Mouse (Mus musculus): Measurements from ENCODE around the gene Arhgap15. TPM values are rescaled to one million over a fixed set of nuclear protein-coding genes. Genes with fewer than 3 reads are reported as not detected.

The Arhgap15 gene
- polyA plus RNA-seq, 1 experiment from 2014 or later: 3.0 TPM

DNA sequence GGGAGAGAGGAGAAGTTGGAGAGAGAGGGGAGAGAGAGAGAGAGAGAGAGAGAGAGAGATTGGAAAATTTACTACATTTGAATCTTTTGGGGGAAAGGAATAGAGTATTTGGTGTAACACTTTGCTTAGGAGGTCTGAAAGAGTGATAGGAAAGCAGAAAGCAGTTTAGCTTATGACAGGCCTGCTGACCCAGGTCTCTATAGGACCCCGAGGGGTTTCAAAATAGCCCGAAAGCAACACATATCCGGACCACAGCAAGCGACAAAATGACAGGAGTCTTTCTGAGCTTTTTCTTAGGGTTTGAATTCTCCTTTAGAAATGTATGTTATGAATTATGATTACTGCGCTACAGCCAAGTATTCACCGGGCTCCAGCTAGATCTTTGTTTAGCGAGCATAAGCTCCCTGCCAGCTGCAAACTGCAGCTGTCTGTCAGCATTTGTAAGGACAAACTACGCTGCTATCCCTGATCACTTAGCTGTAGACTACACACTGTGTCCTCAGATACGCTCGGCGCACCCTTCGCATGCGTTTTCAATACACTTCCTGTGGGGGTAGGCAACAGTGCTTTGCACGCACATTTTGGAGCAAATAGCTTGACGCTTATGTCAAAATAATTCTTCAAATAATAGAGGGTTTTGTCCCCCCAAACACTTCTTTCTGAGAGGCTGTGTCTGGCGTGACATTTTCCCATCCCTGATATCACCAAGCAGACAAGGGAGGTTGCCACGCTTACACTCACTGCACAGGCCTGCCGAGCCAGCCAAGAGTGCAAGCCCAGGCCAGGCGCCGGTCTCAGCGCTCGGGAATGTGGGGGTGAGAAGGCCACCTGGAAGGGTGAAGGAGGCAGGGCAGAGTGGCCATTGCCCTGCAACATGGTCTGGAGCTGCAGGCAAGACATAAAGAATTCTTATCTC, 355.9 kb downstream of the Arhgap15 start:
- Histone ChIP-seq H3K27me3 (replicated peaks) (no peaks in the 10 kb centered on the region), H3K9me3 (no peaks in the 10 kb centered on the region), H3K36me3 (no peaks in the 10 kb centered on the region), H3K4me2 (no peak overlapping the region; the same call in 1 of the 2 replicates), H3K4me1 (0 out of 2 replicates have a peak, but pooled peaks cover 3% of the 10 kb centered on the region), H3K9ac (no peak overlapping the region), H3K4me3 (replicated peaks) (no peak overlapping the region), H3K27ac (peak overlapping the region; percentile 95)
- ATAC-seq (ENCODE audit: insufficient read depth, low FRiP score, low read depth): peak; percentile 60; the same call in 1 of the 2 replicates
- WGBS: 31% methylated on average over 22 of the region's 22 CpGs

DNA sequence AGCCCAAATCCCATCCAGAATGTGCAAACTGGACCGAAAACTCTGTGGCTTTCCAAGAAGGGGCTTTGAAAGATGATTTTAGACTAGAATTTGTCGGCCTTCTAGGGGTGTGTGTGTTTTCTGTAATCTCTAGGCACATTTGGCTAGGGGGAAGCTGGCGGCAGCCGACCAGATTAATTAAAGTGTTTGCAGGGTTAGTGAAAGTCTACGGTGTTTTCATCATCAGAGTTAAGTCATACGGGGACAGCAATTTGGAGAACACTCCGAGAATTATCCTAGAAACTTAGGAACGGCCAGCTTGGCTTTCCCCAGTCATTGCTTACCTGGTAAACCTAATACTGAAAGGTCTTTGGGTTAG, 356.6 kb downstream of the Arhgap15 start:
- Histone ChIP-seq H3K4me3 (replicated peaks) (no peak overlapping the region), H3K9me3 (no peaks in the 10 kb centered on the region), H3K27me3 (replicated peaks) (no peaks in the 10 kb centered on the region), H3K36me3 (no peaks in the 10 kb centered on the region), H3K27ac (peak overlapping the region; percentile 95), H3K4me1 (0 out of 2 replicates have a peak, but pooled peaks cover 3% of the 10 kb centered on the region), H3K9ac (no peak overlapping the region), H3K4me2 (no peak overlapping the region)
- no peak for ATAC-seq (ENCODE audit: insufficient read depth, low FRiP score, low read depth)
- WGBS: 51% methylated on average over 8 of the region's 8 CpGs

DNA sequence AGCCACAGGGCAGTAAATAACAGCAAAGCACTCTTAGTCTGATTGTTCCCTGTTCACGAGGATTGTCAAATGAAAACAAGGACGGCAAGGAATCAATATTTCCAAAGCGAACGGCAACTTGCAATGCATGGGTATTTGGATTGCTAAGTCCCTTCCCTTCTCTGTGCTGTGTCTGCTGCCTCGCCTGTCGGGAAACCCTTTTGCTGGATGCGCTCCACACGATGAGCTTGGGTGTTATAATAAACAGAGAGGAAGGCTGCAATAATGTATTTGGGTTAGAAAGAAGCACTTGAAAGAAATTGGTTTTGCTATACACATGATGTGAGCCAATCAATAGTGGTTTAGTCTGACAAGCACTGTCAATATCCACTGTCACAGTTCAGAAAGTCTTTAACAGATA, 357.7 kb downstream of the Arhgap15 start:
- H3K27me3 ChIP-seq (replicated peaks): no peaks in the 10 kb centered on the region
- no peak for ATAC-seq (ENCODE audit: insufficient read depth, low FRiP score, low read depth)
- peak overlapping the region; percentile 59; the same call in 1 of the 2 replicates for H3K27ac ChIP-seq
- H3K4me3 ChIP-seq (replicated peaks): no peak overlapping the region
- no peak overlapping the region for H3K4me2 ChIP-seq
- no peak overlapping the region for H3K9ac ChIP-seq
- no peaks in the 10 kb centered on the region for H3K9me3 ChIP-seq
- 0 out of 2 replicates have a peak, but pooled peaks cover 3% of the 10 kb centered on the region for H3K4me1 ChIP-seq
- WGBS: 60% methylated on average over 8 of the region's 8 CpGs
- no peaks in the 10 kb centered on the region for H3K36me3 ChIP-seq

DNA sequence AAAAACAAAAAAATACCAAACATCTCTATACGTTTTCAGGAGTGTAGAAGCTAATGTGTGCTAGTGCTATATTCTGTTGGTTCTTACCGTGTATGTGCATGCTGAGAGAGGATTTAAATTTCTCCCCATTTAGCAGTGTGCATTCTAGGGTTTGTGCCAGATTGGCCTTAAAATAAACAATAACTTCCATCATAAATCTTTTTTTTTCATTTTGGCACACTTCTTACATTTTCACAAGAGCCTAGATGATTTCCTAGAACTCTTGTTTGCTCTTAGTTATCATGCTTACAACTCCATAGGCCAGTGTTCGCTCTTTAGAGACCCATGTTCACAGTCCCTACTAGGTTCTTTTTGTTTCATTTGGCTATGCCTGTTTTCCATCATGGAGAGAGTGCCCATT, 362.7 kb downstream of the Arhgap15 start:
- no peak for ATAC-seq (ENCODE audit: insufficient read depth, low FRiP score, low read depth)
- Histone ChIP-seq H3K4me2 (no peak overlapping the region), H3K36me3 (no peaks in the 10 kb centered on the region)

DNA sequence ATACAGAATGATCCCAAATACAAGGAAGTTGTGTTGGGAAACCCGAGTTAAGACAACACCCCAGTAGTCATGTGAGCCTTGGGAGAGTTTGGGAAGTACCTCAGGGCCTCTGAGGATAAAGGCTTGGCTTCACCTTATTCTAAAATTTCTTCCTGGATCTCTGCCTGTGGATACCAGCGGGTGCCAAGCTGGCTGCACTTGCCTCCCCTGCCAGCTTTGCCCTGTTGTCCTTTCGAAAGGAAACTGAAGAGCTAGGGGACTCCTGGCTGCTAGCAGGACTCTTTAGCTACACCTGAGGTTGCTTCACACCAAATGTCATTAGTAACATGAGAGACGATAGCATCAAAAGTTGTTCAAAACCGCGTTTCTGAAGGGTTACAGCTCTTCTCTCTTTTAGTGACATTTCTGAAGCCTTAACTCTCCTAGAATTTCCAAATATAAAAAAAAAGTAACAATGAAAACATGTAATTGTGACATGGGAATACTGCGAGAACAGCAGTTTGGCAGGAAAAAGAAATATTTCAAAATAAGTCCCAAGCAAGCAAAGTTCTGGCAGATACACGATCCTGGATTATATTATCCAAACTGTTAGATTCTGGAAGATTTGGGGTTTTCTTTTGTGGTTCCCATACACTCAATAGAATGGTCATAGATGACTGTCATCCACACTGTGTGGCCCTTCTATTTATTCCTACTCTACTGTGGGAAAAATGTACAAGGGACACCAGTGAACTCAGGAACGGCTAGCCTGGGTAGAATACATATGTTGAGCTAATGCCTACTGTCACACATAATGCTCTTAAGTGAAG, 364.6 kb downstream of the Arhgap15 start:
- Histone ChIP-seq H3K4me2 (no peak overlapping the region), H3K36me3 (no peaks in the 10 kb centered on the region), H3K27ac (peak overlapping the region; percentile 89), H3K27me3 (replicated peaks) (no peaks in the 10 kb centered on the region), H3K9me3 (no peaks in the 10 kb centered on the region), H3K4me1 (peaks cover 4% of the 10 kb centered on the region; the same call in 1 of the 2 replicates), H3K9ac (no peak overlapping the region), H3K4me3 (replicated peaks) (no peak overlapping the region)
- 59% methylated on average over 9 of the region's 9 CpGs for WGBS
- ATAC-seq (ENCODE audit: insufficient read depth, low FRiP score, low read depth): no peak; the same call in 1 of the 2 replicates

More for the DNA sequence above, 362.7 kb downstream of the Arhgap15 start:
- Histone ChIP-seq H3K27me3 (replicated peaks) (no peaks in the 10 kb centered on the region), H3K9ac (no peak overlapping the region), H3K9me3 (no peaks in the 10 kb centered on the region), H3K4me3 (replicated peaks) (no peak overlapping the region), H3K4me1 (peaks cover 4% of the 10 kb centered on the region; the same call in 1 of the 2 replicates), H3K27ac (no peak overlapping the region)
- WGBS: 77% methylated on average over 3 of the region's 3 CpGs

DNA sequence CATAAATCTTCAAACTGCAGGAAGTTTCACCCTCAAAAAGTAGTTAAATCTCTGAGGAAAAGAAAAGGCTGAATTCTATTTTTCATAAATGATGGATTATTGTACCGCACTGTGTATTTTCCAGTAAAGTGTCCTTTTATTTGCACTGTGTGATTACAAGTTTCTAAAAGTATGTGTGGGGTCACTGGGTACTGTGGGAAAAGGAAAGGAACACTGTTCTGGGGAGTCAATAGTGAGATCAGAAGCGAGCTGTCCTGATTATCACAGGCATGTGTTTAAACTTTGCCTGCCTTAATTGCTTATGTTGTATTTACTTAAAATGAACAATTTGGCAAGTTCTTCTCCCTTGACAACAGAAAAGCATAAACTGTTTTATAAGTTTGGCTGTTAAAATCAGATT, 365.7 kb downstream of the Arhgap15 start:
- Histone ChIP-seq H3K27me3 (replicated peaks) (no peaks in the 10 kb centered on the region), H3K36me3 (no peaks in the 10 kb centered on the region)
- ATAC-seq (ENCODE audit: insufficient read depth, low FRiP score, low read depth): peak; percentile 66; the same call in 1 of the 2 replicates

DNA sequence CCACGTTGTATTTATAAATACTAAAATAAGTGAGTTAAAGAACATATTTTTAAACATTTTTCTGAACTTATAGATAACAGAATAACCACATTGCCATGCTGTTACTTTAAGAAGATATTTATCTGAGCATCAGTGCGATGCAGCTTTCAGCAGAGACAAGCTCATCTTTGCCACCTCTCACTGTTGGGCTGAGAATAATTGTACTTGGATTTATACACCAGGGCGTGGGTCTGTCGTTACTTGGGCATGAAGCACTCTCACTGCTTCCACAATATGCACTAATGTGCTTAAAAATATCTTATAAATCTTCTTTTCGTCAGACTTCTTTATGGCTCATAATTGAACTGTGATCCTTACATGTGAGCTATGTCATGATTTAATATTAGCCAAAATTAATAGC, 372.5 kb downstream of the Arhgap15 start:
- Histone ChIP-seq H3K9me3 (no peaks in the 10 kb centered on the region), H3K27ac (no peak overlapping the region), H3K4me1 (no peaks in the 10 kb centered on the region), H3K4me2 (no peak overlapping the region), H3K27me3 (replicated peaks) (no peaks in the 10 kb centered on the region), H3K36me3 (no peaks in the 10 kb centered on the region), H3K9ac (no peak overlapping the region), H3K4me3 (replicated peaks) (no peak overlapping the region)
- WGBS: 73% methylated on average over 5 of the region's 5 CpGs
- ATAC-seq (ENCODE audit: insufficient read depth, low FRiP score, low read depth): no peak

More for the DNA sequence above, 365.7 kb downstream of the Arhgap15 start:
- Histone ChIP-seq H3K4me2 (no peak overlapping the region), H3K4me3 (replicated peaks) (no peak overlapping the region), H3K9me3 (no peaks in the 10 kb centered on the region), H3K4me1 (peaks cover 4% of the 10 kb centered on the region; the same call in 1 of the 2 replicates), H3K27ac (peak overlapping the region; percentile 40; the same call in 1 of the 2 replicates), H3K9ac (no peak overlapping the region)
- whole genome bisulfite sequencing: 23% methylated on average over 2 of the region's 2 CpGs

DNA sequence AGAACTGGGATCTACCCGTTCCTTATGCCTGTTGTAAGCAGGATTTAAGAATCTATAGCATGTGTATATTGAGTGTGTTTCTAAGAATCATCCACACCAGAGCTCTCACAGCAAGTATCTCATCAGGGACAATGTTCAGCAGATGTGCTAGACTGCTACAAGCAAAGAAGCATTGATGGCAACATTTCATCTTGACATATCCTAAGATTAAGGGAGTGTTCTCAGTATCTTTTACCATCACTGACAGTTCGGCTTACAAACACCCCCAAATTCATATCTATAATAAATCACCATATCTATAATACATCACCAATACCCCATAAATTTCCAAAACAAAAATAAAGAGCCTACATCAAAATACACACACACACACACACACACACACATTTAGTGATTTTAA, 374.6 kb downstream of the Arhgap15 start:
- no peak overlapping the region for H3K4me2 ChIP-seq
- H3K27ac ChIP-seq: no peak overlapping the region
- no peak for ATAC-seq (ENCODE audit: insufficient read depth, low FRiP score, low read depth)
- H3K4me3 ChIP-seq (replicated peaks): no peak overlapping the region
- H3K27me3 ChIP-seq (replicated peaks): no peaks in the 10 kb centered on the region
- no peaks in the 10 kb centered on the region for H3K4me1 ChIP-seq
- H3K36me3 ChIP-seq: no peaks in the 10 kb centered on the region
- 66% methylated on average over 2 of the region's 2 CpGs for WGBS
- no peaks in the 10 kb centered on the region for H3K9me3 ChIP-seq
- H3K9ac ChIP-seq: no peak overlapping the region

DNA sequence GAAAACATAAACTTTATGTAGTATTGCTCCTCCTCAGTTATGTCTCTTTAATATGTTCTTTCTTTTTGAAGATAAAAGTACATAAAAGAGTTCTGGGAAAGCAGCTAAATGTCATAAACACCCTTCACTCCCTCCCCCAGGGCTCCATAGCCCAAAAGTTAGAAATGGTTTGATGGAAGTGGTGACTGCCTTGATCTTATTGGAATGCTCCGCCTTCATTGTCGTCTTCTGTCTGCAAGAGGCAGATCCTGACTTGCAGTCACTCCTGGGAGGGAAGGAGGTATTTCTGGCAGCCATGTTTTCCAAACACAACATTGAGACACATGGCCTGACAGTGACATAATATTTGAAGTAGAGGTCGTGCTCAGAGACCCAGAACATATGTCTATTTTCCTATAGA, 375.5 kb downstream of the Arhgap15 start:
- WGBS: 67% methylated on average over 3 of the region's 3 CpGs
- no peak for ATAC-seq (ENCODE audit: insufficient read depth, low FRiP score, low read depth)
- H3K27me3 ChIP-seq (replicated peaks): no peaks in the 10 kb centered on the region
- no peaks in the 10 kb centered on the region for H3K9me3 ChIP-seq
- no peaks in the 10 kb centered on the region for H3K4me1 ChIP-seq
- H3K27ac ChIP-seq: no peak overlapping the region
- no peaks in the 10 kb centered on the region for H3K36me3 ChIP-seq
- no peak overlapping the region for H3K9ac ChIP-seq
- H3K4me2 ChIP-seq: no peak overlapping the region
- no peak overlapping the region for H3K4me3 ChIP-seq (replicated peaks)

DNA sequence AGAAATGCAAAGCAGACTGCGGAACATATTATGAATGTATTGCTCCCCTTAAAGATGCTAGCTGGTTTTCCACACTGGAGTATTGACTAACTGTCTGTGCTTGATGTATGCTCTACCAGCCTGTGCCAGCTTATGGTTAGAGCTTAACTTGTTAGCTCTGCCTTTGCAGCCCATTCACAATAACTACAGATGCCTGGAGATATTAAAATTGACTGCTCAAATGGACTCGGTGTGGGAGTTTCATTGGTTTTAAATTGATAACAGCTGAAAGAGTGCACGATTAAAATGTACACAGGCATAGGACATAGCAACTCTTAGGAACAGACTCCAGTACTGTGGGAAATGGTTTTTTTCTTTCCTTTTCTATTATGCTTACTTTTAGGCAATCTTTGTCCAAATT, 376.1 kb downstream of the Arhgap15 start:
- no peak for ATAC-seq (ENCODE audit: insufficient read depth, low FRiP score, low read depth)
- no peaks in the 10 kb centered on the region for H3K27me3 ChIP-seq (replicated peaks)
- no peak overlapping the region for H3K4me3 ChIP-seq (replicated peaks)
- no peaks in the 10 kb centered on the region for H3K4me1 ChIP-seq
- H3K9me3 ChIP-seq: no peaks in the 10 kb centered on the region
- H3K36me3 ChIP-seq: no peaks in the 10 kb centered on the region
- no peak overlapping the region for H3K27ac ChIP-seq
- WGBS: 66% methylated on average over 3 of the region's 3 CpGs
- H3K4me2 ChIP-seq: no peak overlapping the region
- no peak overlapping the region for H3K9ac ChIP-seq

DNA sequence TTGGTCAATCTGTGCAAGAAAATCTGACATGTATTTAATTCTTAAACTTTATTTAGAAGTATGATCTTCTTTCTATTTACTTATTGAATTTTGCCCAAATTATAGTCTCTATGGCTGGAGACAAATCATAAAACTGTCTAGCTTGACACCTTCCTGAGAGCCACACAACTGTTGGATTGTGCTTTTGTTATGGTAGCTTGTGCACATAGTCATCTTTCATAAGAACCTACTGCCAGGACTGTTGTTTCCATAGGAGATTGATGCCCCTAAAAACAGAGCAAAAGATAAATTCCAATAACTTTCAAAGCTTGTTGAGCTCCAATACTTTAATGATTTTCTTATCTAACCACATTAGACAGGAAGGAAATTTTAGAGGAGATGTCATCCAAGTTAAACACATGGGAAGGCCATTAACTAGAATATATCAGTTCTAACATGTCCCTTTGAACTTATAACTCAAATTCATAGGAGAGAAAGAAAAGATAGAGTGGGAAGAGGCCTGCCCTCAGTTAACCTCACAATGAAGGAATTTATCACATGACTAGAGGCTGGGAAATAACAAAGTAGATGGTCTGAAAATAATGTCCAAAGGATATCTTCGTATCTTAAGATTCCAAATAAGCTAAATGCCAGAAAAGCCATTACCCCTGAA, 377.5 kb downstream of the Arhgap15 start:
- Histone ChIP-seq H3K27ac (no peak overlapping the region), H3K27me3 (replicated peaks) (no peaks in the 10 kb centered on the region), H3K4me1 (no peaks in the 10 kb centered on the region), H3K9ac (no peak overlapping the region), H3K36me3 (no peaks in the 10 kb centered on the region), H3K4me3 (replicated peaks) (no peak overlapping the region), H3K4me2 (no peak overlapping the region), H3K9me3 (no peaks in the 10 kb centered on the region)
- WGBS: 60% methylated on average over 1 of the region's 1 CpGs
- ATAC-seq (ENCODE audit: insufficient read depth, low FRiP score, low read depth): no peak

All from stomach, embryonic 15.5 days (tissue).